Mouse (Mus musculus): ENCODE data around the gene Atp5d.

The Atp5d gene

DNA sequence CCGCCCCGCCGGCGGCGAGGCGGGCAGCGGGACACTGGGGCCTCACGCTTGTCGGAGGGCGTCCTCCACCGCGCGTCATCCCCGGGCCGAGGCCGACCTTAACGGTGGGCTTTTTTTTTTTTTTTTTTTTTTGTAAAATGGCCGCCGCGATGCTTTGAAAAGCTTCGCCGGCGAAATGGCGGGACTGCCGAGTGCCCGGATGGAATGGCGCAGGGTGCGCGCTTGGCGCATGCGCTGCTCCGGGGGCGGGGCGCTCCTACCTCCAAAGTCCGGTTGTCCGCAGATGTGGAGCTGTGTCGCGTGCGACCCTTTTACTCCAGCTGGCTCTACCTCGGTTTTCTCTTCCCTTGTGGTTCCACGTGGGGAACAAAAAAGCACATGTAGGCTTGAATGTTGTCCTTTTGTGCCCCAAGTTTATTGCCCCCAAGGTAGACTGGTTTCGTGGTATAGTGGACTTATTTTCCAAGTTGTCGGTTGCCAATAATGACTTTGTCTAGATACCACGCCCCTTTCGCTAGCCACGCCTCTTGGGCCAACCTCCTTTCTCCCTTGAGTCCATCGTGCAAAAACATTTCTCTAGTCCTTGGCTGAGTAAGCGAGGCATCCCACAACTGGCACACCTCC, 29.7 kb downstream of the Atp5d start:
- DNase-seq (ENCODE audit: low spot score), result peak; percentile 92

DNA sequence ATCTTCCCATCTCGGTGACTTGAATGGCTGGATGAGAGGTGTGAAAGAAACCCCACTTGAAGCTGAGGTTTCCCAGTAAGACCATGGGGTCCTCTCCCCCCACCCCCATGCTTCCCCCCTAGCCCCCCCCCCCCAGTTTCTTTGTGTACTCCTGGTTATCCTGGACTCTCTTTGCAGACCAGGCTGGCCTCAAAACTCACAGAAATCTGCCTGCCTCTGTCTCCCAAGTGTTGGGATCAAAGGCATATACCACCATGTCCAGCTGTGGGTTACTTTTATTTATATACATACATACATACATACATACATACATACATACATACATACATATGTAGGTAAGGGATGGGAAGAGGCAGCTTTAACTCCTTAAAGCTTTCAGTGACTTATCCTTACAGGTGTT, 30.6 kb downstream of the Atp5d start:
- no peak for DNase-seq (ENCODE audit: low spot score)

DNA sequence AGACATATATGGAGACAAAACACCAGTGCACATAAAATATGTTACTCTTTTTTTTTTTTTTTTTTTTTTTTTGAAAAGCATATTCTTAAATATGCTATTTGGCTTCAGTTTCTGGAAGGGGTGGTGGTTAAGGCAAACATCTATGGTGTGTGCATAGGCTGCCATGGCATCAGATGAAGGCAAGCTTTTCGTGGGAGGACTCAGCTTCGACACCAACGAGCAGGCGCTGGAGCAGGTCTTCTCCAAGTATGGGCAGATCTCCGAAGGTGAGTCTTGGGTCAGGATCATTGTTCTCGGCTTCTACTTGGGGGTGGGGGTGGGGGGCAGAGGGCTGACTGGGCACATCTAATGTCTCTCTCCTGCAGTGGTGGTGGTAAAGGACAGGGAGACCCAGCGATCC, 31.2 kb downstream of the Atp5d start:
- no peak for DNase-seq (ENCODE audit: low spot score)

GRCm38 (mm10) chr10:80170052-80170451, 31.6 kb downstream of the Atp5d start:
- DNase-seq (ENCODE audit: low spot score), result no peak

- no peak for DNase-seq (ENCODE audit: low spot score)
Observed at GRCm38 (mm10) chr10:80170601-80171021, 32.2 kb downstream of the Atp5d start.

DNA sequence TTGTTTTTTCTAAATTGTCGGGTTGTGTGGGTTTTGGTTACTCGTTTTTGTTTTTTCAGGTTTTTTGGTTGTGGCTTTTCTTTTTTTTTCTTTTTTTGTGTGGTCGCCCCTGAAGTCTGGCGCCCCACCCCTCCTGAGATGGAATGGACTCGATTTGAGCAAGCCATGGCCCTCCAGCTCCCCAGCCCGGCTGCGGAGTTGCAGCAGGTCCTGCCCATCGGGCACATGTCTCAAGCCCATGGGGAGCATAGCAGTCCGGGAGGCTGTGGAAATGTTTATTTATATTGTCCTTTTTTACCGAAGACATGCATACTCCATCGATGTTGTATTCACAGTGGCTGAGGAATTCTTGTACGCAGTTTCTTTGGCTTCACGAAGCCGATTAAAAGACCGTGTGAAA, 32.8 kb downstream of the Atp5d start:
- DNase-seq (ENCODE audit: low spot score), result no peak

GRCm38 (mm10) chr10:80171760-80172526, 33.5 kb downstream of the Atp5d start:
- no peak for DNase-seq (ENCODE audit: low spot score)

- DNase-seq (ENCODE audit: low spot score), result peak; percentile 88
Observed at GRCm38 (mm10) chr10:80172527-80173292, 34.3 kb downstream of the Atp5d start, which contains the start of gene 1600002K03Rik. Gene 1600002K03Rik, plus strand, starts transcription at chr10:80172944.

DNA sequence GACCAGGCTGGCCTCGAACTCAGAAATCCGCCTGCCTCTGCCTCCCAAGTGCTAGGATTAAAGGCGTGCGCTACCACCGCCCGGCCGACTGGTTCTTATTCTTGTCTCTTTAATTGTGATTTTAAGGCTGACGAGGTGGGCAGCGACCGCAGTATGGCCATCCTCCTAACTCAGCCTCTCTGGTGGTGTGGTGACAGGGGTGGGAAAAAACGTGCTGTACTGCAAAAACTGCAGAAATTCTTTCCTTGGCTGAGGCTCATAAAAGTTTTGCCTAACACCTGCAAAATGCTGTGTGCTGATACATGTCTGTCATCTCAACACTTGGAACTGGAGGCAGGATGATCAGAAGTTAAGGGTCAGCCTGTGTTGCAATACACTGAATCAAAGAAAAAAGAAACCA, 34.9 kb downstream of the Atp5d start:
- no peak for DNase-seq (ENCODE audit: low spot score)

DNA sequence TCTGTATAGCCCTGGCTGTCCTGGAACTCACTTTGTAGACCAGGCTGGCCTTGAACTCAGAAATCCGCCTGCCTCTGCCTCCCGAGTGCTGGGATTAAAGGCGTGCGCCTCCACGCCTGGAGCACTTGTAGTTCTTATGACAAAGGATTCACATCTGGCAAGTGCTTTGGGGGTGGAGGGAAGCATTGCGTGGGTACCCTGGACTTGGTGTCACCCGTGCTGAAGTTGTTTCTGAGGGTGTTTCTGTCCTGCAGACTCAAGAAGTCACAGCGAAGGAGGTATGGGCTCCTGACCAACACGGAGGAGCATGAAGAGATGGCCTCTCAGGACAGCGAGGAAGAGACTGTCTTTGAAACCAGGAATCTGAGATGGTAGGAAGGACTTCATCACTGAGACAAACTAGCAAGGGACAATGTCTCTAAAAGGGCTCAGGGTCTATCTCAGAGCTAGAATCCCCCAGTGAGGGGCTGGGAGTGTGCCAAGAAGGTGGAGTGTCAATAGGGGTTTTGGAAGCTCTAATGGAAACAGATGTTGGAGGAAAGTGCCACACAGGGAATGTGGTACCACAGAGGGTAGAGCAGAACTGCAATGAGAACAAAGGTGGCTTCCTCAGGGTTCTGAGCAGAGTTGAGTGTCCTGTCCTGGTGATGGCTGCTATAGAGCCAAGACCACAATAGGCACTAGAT, 35.7 kb downstream of the Atp5d start:
- no peak for DNase-seq (ENCODE audit: low spot score)

DNA sequence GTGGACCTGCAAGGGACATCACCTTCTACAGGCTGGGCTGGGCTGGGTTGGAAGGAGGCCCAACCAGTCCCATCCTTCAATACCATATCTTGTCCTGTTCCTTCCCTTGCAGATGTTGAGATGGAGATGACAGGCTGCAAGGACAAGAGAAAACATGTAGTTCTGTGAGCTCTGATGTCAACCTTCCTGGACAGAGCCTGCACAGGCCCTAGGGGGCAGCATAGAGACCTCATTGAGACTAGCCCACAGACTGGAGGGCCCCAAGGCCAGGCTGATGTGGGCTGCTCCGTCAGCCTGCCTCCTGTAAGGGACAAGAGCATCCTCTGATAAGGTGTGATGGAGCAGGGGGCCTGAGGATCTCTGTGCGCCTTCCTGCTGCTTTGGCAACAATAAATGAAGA, 36.3 kb downstream of the Atp5d start:
- no peak for DNase-seq (ENCODE audit: low spot score)

- DNase-seq (ENCODE audit: low spot score), result no peak
Observed at GRCm38 (mm10) chr10:80175536-80176269, 37.3 kb downstream of the Atp5d start.

DNA sequence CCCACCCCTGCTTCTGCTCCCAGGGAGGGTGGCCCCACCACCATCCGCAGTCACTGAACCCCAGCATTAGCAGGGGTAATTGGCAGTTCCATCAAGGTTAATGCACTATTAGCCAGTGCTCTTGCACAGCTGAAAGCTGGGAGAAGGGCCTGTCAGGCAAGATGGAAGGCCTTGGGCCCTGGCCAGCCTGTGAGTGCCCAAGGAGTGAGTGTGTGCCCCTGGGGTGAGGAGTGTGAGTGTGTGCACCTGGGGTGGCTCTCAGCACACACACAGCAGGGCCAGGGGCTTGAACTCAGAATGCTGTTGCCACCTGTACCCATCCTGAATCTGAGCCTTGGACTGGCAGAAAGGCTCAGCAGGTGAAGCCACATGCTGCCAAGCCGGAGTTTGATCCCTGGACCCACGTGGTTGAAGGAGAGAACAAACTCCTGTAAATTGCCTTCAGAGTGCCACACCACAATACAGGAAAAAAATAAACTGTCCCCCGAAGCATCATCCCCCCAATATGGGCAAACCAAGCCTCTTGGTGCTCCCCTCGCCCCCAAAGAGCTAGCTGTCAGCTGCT, 37.9 kb downstream of the Atp5d start:
- no peak for DNase-seq (ENCODE audit: low spot score)

DNA sequence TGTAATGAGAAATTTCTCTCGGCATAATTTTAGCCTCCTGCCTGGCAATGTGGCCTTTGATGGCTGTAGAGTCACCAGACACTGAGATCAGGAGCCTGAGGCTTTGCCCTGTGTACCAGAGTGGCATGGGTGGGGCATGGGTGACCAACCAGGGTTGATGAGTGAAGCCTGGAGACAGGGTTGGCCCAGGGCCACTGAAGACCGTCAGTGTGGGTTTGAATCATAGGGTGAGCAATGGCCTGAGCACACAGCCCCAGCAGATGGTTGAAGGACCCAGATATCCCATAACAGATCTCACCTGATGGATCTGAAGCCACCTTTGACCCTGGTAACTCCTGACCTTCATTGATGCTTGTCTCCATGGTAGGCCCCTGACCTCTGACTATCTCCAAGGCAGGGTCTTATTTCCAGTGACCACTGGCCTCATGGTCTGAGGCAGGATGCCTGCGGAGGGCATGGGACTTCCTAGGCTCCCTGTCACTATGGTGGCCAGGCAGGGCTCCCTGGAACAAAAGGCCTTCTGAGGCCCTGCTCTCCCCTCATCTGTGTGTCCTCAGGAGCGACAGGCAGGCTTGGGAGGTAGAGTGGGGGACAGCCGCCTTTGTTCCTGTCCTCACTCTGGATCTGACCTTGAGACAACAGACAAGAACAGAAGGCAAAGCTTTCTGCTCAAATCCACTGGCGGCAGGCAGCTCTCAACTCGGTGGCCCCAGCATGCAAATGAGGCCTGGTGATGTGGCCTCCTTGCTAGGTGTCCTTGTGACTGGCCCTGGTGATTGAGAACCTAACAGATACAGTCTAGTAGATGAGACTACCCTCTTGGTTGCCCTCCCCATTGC, 39.2 kb downstream of the Atp5d start:
- DNase-seq (ENCODE audit: low spot score), result no peak

- DNase-seq (ENCODE audit: low spot score), result no peak
Observed at GRCm38 (mm10) chr10:80179068-80180051, 40.9 kb downstream of the Atp5d start, which contains the start of gene Efna2. Gene Efna2, plus strand, starts transcription at chr10:80179482.

DNA sequence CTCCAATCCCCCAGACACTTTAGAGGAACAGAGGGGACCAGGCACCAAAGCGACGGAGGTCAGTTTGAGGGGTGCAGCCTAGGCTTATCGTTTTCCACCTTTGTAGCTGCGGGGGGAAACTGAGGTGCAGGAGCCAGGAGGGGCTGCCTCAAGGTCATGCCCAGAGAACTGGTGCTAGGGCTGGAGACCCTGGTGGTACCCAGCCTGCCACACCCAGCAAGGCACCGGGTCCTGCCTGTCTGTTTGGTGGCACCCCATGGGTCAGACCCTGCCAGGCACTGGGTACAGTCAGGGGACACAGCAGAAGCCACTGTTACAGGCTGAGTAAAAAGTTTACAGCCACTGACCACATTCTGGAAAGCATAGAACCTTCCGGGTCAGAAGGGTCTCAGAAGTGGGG, 41.9 kb downstream of the Atp5d start:
- no peak for DNase-seq (ENCODE audit: low spot score)

DNA sequence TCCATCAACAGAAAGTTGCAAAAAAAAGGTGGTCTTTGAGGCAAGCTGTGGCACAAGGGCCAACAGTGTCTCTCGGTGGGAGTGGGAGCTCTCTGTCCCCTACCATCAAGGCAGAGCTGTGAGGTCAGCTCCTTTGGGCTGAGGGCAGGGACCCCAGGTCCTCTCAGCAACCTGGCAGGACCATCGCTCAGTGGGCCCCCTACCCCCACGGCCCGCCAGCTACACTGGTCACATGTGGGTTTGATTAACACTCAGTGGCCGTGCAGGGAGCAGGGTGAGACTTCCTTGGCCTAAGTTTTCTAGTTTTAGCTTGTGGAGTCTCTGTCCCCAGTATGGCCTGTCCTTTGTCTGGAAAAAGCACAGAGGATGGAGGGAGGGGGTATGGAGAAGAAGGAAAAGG, 42.4 kb downstream of the Atp5d start:
- DNase-seq (ENCODE audit: low spot score), result no peak

- DNase-seq (ENCODE audit: low spot score), result no peak
Observed at GRCm38 (mm10) chr10:80182547-80182946, 44.1 kb downstream of the Atp5d start.

DNA sequence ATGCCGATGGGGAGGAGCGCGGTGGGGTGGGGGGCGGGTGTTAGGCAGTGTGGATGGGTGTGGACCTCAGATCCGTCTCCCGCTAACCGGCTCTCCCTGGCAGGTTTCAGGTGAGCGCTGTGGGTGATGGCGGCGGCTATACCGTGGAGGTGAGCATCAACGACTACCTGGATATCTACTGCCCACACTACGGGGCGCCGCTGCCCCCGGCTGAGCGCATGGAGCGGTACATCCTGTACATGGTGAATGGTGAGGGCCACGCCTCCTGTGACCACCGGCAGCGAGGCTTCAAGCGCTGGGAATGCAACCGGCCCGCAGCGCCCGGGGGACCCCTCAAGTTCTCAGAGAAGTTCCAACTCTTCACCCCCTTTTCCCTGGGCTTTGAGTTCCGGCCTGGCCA, 48.2 kb downstream of the Atp5d start:
- DNase-seq (ENCODE audit: low spot score), result no peak

Measured in ovary, postnatal 10 days (tissue).